Mouse (Mus musculus) kidney, postnatal 0 days (tissue): ENCODE measurements at regions not wholly inside any gene's neighbourhood (a gene's known extent, or its start where the extent isn't known, plus 50 kb on each side); places are given as distances from the start of the nearest gene placed in this dataset.

Experiments used
- ATAC-seq: fragments of 200-750 bp; cut with Nextera tagmentation; replicated peaks from 2 replicates; pipeline ENCODE4 v1.8.0; 2017; ENCODE audit warnings: low read depth, moderate number of reproducible peaks, moderate TSS enrichment, moderate library complexity; ENCODE audit not compliant: low FRiP score
- DNase-seq: peaks from one replicate; pipeline ENCODE4 v3.0.0-alpha.2; 2016; ENCODE audit warnings: low spot score
- H3K27ac ChIP-seq: fragments of 300-500 bp; sonication (generic); 2 replicates; pipeline ENCODE4 v1.5.1; 2014; ENCODE audit warnings: mild to moderate bottlenecking
- H3K27me3 ChIP-seq: fragments of 300-500 bp; sonication (generic); 2 replicates; pipeline ENCODE4 v1.6.1; 2014; ENCODE audit warnings: low read length, mixed read lengths; ENCODE audit not compliant: insufficient read depth
- H3K36me3 ChIP-seq: fragments of 300-500 bp; sonication (generic); 2 replicates; pipeline ENCODE4 v1.6.1; 2014; ENCODE audit warnings: low read length, mixed read lengths; ENCODE audit not compliant: insufficient read depth
- H3K4me1 ChIP-seq: fragments of 300-500 bp; sonication (generic); replicated peaks from 2 replicates; pipeline ENCODE4 v1.6.1; 2014; ENCODE audit warnings: antibody characterized with exemption, low read length, mixed read lengths; ENCODE audit not compliant: insufficient read depth
- H3K4me2 ChIP-seq: fragments of 300-500 bp; sonication (generic); 2 replicates; pipeline ENCODE4 v1.6.1; 2014; ENCODE audit warnings: mild to moderate bottlenecking, low read length, moderate library complexity, mixed read lengths
- H3K4me3 ChIP-seq: fragments of 300-500 bp; sonication (generic); replicated peaks from 2 replicates; pipeline ENCODE4 v1.5.1; 2014; ENCODE audit warnings: low read depth, low read length
- H3K9ac ChIP-seq: fragments of 300-500 bp; sonication (generic); 2 replicates; pipeline ENCODE4 v1.6.1; 2014; ENCODE audit warnings: low read depth, low read length
- H3K9me3 ChIP-seq: fragments of 300-500 bp; sonication (generic); replicated peaks from 2 replicates; pipeline ENCODE4 v1.6.1; 2016; ENCODE audit warnings: low read length, inconsistent platforms, mixed read lengths
- CTCF ChIP-seq: IDR thresholded peaks from 2 replicates; pipeline ENCODE4 v1.5.1; 2016; ENCODE audit warnings: antibody characterized with exemption, low read depth, mild to moderate bottlenecking, moderate library complexity
- WGBS: fragments of 180-500 bp; shearing (Covaris S2); extraction: QIAGEN DNeasy Blood & Tissue Kit; methylation state at CpG from one replicate; pipeline ENCODE4 v1.1.7; 2014; 5-methylcytosine and 5-hydroxymethylcytosine counted together

GRCm38 (mm10) chr14:13146959-13147535 is 137.5 kb upstream of the Synpr start:
- Histone ChIP-seq H3K27ac (no peak overlapping the region), H3K4me2 (no peak overlapping the region), H3K27me3 (no peaks in the 10 kb centered on the region), H3K4me3 (no peak overlapping the region), H3K9ac (no peak overlapping the region), H3K9me3 (no peaks in the 10 kb centered on the region), H3K36me3 (no peaks in the 10 kb centered on the region), H3K4me1 (no peaks in the 10 kb centered on the region)
- no peak for ATAC-seq
- 39% methylated on average over 4 of the region's 4 CpGs for WGBS
- no peak for TF ChIP-seq CTCF
- DNase-seq: no peak

DNA sequence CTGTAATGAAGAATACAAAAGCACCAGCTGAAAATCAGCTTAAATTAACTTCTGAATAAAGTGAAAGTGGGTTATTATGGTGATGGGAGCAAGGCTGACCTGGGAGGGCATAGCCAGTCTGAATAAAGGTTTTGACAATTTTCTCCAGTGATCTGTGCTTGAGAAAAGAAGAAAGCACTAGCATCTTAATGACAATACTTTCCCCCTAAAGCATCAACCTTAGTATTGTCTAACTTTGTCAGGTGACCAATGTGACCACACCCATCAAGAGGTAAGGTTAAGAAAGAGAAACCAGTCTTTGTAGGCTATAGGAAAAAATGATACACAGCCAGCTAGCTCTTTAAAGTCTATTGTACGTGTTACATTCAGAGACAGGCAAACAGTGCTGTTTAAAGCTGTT is 135.0 kb upstream of the Synpr start:
- DNase-seq (no peak), ATAC-seq (no peak)
- Histone ChIP-seq H3K9me3 (no peaks in the 10 kb centered on the region), H3K27me3 (no peaks in the 10 kb centered on the region), H3K4me3 (no peak overlapping the region), H3K27ac (no peak overlapping the region), H3K9ac (no peak overlapping the region), H3K4me1 (no peaks in the 10 kb centered on the region), H3K4me2 (no peak overlapping the region), H3K36me3 (no peaks in the 10 kb centered on the region)
- no peak for TF ChIP-seq CTCF
- 78% methylated on average over 1 of the region's 1 CpGs for WGBS

GRCm38 (mm10) chr14:13151672-13152071 is 132.9 kb upstream of the Synpr start:
- Histone ChIP-seq H3K4me2 (no peak overlapping the region), H3K27me3 (no peaks in the 10 kb centered on the region), H3K4me1 (no peaks in the 10 kb centered on the region), H3K36me3 (no peaks in the 10 kb centered on the region), H3K4me3 (no peak overlapping the region), H3K9me3 (no peaks in the 10 kb centered on the region), H3K9ac (no peak overlapping the region), H3K27ac (no peak overlapping the region)
- no peak for TF ChIP-seq CTCF
- 72% methylated on average over 1 of the region's 1 CpGs for WGBS
- DNase-seq: no peak
- no peak for ATAC-seq

GRCm38 (mm10) chr14:13176149-13176548 is 108.4 kb upstream of the Synpr start:
- H3K4me1 ChIP-seq: no peaks in the 10 kb centered on the region
- no peak overlapping the region for H3K4me3 ChIP-seq
- H3K4me2 ChIP-seq: no peak overlapping the region
- no peak for TF ChIP-seq CTCF
- H3K36me3 ChIP-seq: no peaks in the 10 kb centered on the region
- no peaks in the 10 kb centered on the region for H3K27me3 ChIP-seq
- no peak; the same call in 1 of the 2 replicates for ATAC-seq
- H3K9me3 ChIP-seq: no peaks in the 10 kb centered on the region
- H3K27ac ChIP-seq: no peak overlapping the region
- 21% methylated on average over 3 of the region's 3 CpGs for WGBS
- no peak overlapping the region for H3K9ac ChIP-seq
- peak; percentile 69 for DNase-seq

DNA sequence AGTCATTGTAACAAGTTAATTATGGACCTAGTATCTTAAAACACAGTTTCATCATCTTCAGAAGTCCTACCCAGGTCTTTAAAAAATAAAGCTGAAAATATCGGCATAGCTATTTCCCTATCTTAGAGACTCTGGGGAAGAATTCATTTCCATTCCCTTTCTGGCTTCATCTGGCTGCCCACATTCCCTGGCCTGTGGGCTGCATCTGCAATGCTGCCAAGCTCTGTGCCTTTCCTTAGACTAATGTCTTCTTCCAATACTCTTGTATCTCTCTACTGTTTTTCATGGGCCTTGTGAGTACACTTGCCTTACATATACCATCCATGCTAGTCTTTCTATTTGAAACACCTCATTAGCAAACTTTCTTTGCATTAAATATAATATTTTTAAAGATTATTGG is 106.7 kb upstream of the Synpr start:
- no peak overlapping the region for H3K4me2 ChIP-seq
- no peak for ATAC-seq
- no peaks in the 10 kb centered on the region for H3K27me3 ChIP-seq
- 90% methylated on average over 1 of the region's 1 CpGs for WGBS
- no peak overlapping the region for H3K27ac ChIP-seq
- H3K36me3 ChIP-seq: no peaks in the 10 kb centered on the region
- no peaks in the 10 kb centered on the region for H3K9me3 ChIP-seq
- DNase-seq: no peak
- no peak for TF ChIP-seq CTCF
- H3K4me1 ChIP-seq: no peaks in the 10 kb centered on the region
- H3K9ac ChIP-seq: no peak overlapping the region
- no peak overlapping the region for H3K4me3 ChIP-seq

DNA sequence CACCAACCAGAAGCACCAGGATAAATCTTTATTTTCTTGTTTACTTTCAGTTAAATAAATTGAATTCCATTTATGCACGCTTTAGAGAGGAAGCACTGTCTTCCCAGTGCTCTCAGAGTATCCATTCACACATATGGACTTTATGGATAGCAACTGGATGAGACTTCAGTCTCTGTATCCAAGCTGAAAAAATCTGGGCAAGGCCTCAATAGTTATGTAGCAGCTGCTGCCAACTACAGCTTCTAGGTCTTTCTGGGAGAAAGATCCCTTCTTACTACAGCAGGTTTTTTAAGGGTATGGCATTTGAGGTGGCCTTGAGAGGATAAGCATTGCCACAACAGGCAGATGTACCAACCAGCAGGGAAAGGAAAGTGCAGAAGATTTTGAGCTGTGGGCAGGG is 93.8 kb upstream of the Synpr start:
- Histone ChIP-seq H3K27ac (no peak overlapping the region), H3K9ac (no peak overlapping the region), H3K9me3 (no peaks in the 10 kb centered on the region), H3K4me2 (no peak overlapping the region), H3K4me1 (no peaks in the 10 kb centered on the region), H3K4me3 (no peak overlapping the region), H3K27me3 (no peaks in the 10 kb centered on the region), H3K36me3 (no peaks in the 10 kb centered on the region)
- TF ChIP-seq CTCF: no peak
- ATAC-seq (no peak), DNase-seq (no peak)
- 83% methylated on average over 1 of the region's 1 CpGs for WGBS

GRCm38 (mm10) chr14:13192746-13193145 is 91.8 kb upstream of the Synpr start:
- 68% methylated on average over 1 of the region's 1 CpGs for WGBS
- ATAC-seq: no peak
- H3K4me1 ChIP-seq: no peaks in the 10 kb centered on the region
- H3K4me3 ChIP-seq: no peak overlapping the region
- no peak for TF ChIP-seq CTCF
- H3K36me3 ChIP-seq: no peaks in the 10 kb centered on the region
- no peaks in the 10 kb centered on the region for H3K27me3 ChIP-seq
- DNase-seq: no peak
- no peaks in the 10 kb centered on the region for H3K9me3 ChIP-seq
- no peak overlapping the region for H3K4me2 ChIP-seq
- H3K27ac ChIP-seq: no peak overlapping the region
- H3K9ac ChIP-seq: no peak overlapping the region
